Mouse (Mus musculus): ENCODE results near the gene Kdr.
A peak's percentile ranks its signal among the peaks of the same experiment; 100 is the strongest.
"Not testable (repeated sequence)": the region's sequence is repeated elsewhere in the genome, so short reads cannot be mapped to it uniquely, and the experiment has no call there.

The Kdr gene

DNA sequence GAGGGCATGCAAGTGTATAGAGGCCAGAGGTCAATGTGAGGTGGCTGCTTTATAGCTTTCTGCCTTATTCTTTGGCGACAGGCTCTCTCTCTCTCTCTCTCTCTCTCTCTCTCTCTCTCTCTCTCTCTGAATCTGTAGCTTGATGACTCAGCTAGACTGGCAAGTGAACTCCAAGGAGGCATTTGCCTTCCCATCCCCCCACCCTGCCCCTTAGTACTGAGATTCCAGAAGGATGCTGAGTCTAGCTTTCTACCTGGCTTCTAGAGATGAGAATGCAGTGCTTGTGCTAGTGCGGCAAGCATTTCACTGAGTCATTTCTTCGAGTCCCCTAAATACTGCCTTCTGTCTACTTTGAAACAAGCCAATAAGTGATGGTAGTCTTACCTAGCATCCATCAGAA is 21.7 kb downstream of the Kdr start:
- no peak for DNase-seq

GRCm38 (mm10) chr5:75955876-75956275 is 22.4 kb downstream of the Kdr start:
- DNase-seq, result no peak

- no peak for DNase-seq
These were observed 23.4 kb downstream of the Kdr start for GRCm38 (mm10) chr5:75954778-75955330.

DNA sequence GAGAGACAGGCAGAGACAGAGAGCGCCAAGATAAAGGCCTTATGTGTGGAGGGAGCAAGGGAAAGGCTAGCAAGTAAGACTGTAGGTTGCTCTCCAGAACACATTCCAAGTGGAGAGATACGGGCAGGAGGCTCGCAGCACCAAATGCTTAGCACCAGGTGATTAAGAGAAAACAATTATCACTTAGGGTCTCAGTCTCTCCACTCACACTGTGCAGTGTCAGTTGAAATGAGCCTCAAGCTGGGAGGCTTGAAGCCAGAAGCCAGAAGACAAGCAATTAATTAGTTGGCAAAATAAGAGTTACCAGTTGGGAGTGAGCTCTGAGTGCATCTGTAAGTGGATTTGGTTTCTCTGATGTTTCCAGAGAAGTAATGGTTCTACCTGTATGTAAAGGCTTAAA is 24.0 kb downstream of the Kdr start:
- DNase-seq, result no peak

GRCm38 (mm10) chr5:75952131-75952795 is 26.0 kb downstream of the Kdr start:
- no peak for DNase-seq

GRCm38 (mm10) chr5:75950866-75951265 is 27.4 kb downstream of the Kdr start:
- DNase-seq, result no peak

- DNase-seq, result no peak
These were observed 32.9 kb downstream of the Kdr start for GRCm38 (mm10) chr5:75945394-75945793.

DNA sequence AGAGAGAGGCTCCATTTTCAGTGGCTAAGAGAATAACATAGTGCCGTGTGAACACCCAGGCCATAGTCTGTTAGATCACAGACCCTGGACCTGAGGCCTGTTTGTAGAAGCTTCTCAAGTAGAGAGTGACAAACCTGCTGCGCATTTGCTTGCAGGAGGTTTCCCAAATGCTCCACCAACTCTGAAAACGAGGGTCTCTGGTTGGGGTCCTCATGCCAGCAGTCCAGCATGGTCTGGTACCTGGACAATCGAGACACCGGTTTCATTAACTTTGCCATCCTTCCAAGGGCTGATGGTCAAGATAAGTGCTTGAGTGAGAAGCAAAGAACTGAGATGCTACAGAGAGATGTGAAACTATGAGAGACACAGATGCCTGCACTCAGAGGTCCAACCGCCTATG is 35.0 kb downstream of the Kdr start:
- DNase-seq, result no peak

- no peak for DNase-seq
These were observed 36.3 kb downstream of the Kdr start for GRCm38 (mm10) chr5:75941775-75942580.

DNA sequence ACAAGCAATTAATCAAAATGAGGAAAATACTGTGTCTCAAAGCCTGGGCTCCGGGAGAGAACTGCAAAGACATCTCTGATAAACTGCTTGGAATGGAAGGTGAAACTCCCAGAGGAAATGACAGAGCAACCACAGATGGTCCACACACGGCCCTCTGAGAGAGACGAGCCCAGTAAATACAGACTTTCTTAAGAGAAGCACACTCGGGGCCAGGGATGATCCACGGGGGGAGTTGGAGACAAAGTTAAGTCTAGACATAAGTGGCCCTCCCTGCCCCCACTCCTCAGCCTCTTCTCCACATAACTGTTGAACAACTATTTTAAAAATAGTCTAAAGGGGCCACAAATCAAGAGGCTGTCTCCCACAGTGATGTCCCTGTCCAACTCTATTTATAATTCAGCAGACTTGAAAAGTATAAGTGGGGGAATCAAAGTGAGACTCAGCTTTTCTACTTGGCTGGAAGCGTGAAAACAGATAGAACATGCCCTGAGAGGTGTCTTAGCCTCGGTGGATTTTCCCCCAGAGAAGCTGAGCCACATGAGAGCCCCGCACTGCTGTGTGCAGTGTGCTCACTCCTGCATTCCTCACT is 39.0 kb downstream of the Kdr start:
- no peak for DNase-seq

DNA sequence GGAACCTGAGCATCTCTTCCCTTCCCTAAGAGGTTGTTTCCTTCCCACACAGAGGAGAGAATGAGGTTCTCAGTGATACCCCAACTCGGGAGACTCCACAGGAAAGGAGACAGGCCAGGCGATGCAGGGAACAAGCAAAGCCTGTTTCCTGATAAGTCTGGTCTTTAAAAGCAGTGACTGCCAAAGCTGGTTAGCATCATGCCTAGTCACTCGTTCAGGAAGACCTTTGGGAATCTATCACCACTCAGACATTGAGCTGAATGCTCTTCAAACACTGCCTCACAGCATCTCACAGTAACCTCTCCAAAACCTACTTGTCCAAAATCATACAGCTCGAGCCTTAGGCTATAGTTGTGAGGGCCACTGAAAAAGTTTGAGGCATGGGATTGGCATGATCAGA is 40.2 kb downstream of the Kdr start:
- no peak for DNase-seq

DNA sequence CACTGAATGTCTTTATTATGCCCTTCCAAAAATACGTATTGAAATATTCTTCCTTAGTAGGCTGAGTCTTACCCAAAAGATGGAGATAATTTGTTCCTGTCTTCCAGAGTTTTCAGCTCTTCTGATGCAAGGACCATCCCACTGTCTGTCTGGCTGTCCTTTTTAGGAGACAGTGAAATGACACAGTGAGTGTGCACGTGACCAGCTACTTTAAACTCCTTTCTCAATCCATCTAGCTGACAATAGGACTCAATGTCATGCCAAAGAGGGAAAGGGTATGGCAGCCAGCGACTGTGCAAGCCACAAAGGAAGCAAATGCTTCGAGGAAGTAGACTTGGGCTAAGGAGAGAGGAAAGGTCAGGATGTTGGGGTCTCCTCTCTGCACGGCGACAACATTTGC is 42.0 kb downstream of the Kdr start:
- no peak for DNase-seq

DNA sequence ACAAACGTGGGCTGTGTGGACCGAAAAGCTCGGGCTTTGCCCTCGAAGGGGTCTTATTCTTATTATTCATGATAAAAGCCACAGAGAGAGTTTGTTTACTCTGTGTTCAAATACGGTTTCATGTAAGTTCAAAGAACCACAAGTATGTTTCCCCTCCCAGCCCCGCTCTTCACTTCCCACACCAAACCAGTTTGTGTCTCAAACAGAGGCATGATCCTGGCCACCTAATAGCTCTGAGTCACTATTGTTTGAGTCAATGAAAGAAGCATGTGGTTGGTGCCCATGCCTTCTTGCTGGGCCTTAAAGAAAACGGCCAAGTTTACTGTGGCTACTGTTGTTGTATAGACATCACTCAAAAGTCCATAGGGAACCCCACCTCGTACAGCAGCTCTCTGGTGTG is 43.0 kb downstream of the Kdr start:
- DNase-seq, result no peak

- peak in 1 of 2 experiments; percentile 10 for DNase-seq
These were observed 44.1 kb downstream of the Kdr start for GRCm38 (mm10) chr5:75934201-75934600.

GRCm38 (mm10) chr5:75933521-75934044 is 44.7 kb downstream of the Kdr start:
- peak; percentile 8 to 17 for DNase-seq

- not testable (repeated sequence) for DNase-seq
These were observed 46.8 kb downstream of the Kdr start for GRCm38 (mm10) chr5:75931458-75931857.

- DNase-seq, result no peak
These were observed 48.3 kb downstream of the Kdr start for GRCm38 (mm10) chr5:75929960-75930359.

GRCm38 (mm10) chr5:75922677-75923076 is 55.6 kb downstream of the Kdr start:
- no peak for DNase-seq

- no peak for DNase-seq
These were observed 56.4 kb downstream of the Kdr start for GRCm38 (mm10) chr5:75921730-75922387.

- no peak for DNase-seq
These were observed 58.7 kb downstream of the Kdr start for GRCm38 (mm10) chr5:75919601-75920000.

DNA sequence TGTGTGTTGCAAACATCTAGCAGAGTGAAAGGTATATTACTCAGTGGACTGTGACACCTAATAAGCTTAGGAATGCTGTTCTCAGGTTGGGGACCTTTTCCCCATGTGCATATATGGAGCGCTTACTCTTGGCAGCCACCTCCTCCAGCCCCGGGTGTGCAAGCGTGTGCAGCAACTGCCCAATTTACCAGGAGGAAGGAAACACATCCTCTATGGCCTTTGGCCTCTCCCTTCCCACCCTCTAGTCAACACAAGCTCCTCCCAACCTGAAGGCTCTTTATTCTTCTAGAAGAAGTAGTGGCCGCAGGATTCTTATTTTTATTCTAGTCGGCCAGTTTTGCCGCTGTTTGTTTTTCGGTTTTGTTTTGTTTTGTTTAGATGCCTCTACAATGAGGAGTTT is 60.1 kb downstream of the Kdr start:
- no peak for DNase-seq

- no peak for DNase-seq
These were observed 61.0 kb downstream of the Kdr start for GRCm38 (mm10) chr5:75917231-75917630.

DNA sequence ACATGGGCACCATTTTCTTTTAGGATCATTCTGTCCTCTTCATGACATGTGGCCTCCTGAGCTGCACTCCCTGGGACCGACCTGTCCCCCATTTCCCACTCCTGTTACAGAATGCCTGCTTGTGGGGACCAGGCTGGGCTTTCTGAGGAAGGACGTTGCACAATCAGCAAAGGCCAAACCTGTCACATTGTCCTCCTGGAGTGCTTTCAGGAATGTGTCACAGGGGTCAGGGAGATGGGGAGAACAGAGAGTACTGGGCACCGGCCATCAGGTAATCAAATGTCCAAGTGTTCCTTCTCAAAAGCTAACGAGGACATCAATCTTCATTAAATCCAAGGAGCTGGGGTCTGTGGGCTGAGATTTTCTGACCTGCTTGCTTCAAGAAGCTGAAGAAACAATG is 72.2 kb downstream of the Kdr start:
- DNase-seq, result no peak
